Mouse (Mus musculus) CH12.LX (cell line): ENCODE measurements around the gene Cfap77.

Experiments used
- CTCF ChIP-seq, 2 experiments: IDR thresholded peaks in 1 of 2; conservative IDR thresholded peaks in 1 of 2; 2 replicates each; pipeline ENCODE4 v1.5.1; 2011 to 2012; ENCODE audit warnings: low read depth in 2 of 2, low read length in 2 of 2, improper control_type of control experiment in 1 of 2, inconsistent platforms in 1 of 2, mild to moderate bottlenecking in 1 of 2, moderate library complexity in 1 of 2
- ETS1 ChIP-seq: conservative IDR thresholded peaks from 2 replicates; pipeline ENCODE4 v1.6.1; 2012; ENCODE audit warnings: low read depth, mild to moderate bottlenecking, inconsistent platforms, low read length, improper control_type of control experiment, moderate library complexity
- GABPA ChIP-seq: IDR thresholded peaks from 2 replicates; pipeline ENCODE4 v1.6.1; 2012; ENCODE audit warnings: low read depth, low read length, improper control_type of control experiment, inconsistent platforms; ENCODE audit not compliant: insufficient replicate concordance
- HCFC1 ChIP-seq: IDR thresholded peaks from 2 replicates; pipeline ENCODE4 v1.6.1; 2012; ENCODE audit warnings: low read depth, mild to moderate bottlenecking, inconsistent platforms, low read length, improper control_type of control experiment
- NRF1 ChIP-seq: IDR thresholded peaks from 2 replicates; pipeline ENCODE4 v1.6.1; 2014; ENCODE audit warnings: low read depth, mild to moderate bottlenecking, inconsistent platforms, low read length, improper control_type of control experiment, moderate library complexity
- POLR2A ChIP-seq: IDR thresholded peaks from 2 replicates; pipeline ENCODE4 v1.6.1; 2011; ENCODE audit warnings: low read depth, mild to moderate bottlenecking, improper control_type of control experiment, low read length
- POLR2AphosphoS2 ChIP-seq: IDR thresholded peaks from 2 replicates; pipeline ENCODE4 v1.6.1; 2011; ENCODE audit warnings: low read depth, low read length, improper control_type of control experiment
- RAD21 ChIP-seq: IDR thresholded peaks from 2 replicates; pipeline ENCODE4 v1.6.1; 2011; ENCODE audit warnings: low read depth, mild to moderate bottlenecking, low read length, improper control_type of control experiment, moderate library complexity
- SIN3A ChIP-seq: IDR thresholded peaks from 2 replicates; pipeline ENCODE4 v1.6.1; 2012; ENCODE audit warnings: low read length, improper control_type of control experiment, inconsistent platforms
- USF1 ChIP-seq: IDR thresholded peaks from 2 replicates; pipeline ENCODE4 v1.6.1; 2014; ENCODE audit warnings: low read depth, mild to moderate bottlenecking, inconsistent platforms, low read length, improper control_type of control experiment
- ZC3H11A ChIP-seq: IDR thresholded peaks from 2 replicates; pipeline ENCODE4 v1.6.1; 2012; ENCODE audit warnings: low read depth, mild to moderate bottlenecking, inconsistent platforms, low read length, improper control_type of control experiment
- ZMIZ1 ChIP-seq: IDR thresholded peaks from 2 replicates; pipeline ENCODE4 v1.6.1; 2012; ENCODE audit warnings: low read depth, mild to moderate bottlenecking, inconsistent platforms, low read length, improper control_type of control experiment
- ZNF384 ChIP-seq: IDR thresholded peaks from 2 replicates; pipeline ENCODE4 v1.6.1; 2012; ENCODE audit warnings: low read depth, low read length, improper control_type of control experiment, inconsistent platforms

DNA sequence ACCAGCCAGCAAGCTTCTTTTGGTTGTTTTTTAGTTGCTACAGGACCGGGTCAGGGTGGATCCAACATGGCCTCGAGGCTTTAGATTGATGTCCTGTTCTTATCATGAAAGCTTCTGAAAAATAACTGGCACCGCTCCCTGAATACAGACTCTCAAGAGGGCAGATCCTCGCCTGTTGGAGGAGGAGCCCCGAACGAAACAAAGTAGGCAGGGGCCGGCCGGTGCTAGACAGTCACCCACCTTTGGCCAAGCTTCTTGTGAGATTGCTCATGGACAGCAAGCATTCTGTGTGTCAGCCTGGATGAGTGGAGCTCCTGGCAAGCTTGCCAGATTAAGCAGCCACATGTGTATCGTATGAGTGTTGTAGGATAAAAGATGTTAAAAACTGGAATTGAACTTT lies 150.1 kb downstream of the Cfap77 start:
- TF ChIP-seq ZMIZ1 (no peak), ZC3H11A (no peak), HCFC1 (no peak), POLR2A (no peak), NRF1 (no peak), ETS1 (no peak), CTCF (conservative IDR thresholded peaks at IDR 0.05 in 1 of 2, IDR thresholded peaks at IDR 0.05 in 1 of 2; ENCODE audit: low read depth in 2 of 2, low read length in 2 of 2) (no peak), ZNF384 (no peak), POLR2AphosphoS2 (no peak), SIN3A (no peak), GABPA (no peak), RAD21 (no peak), USF1 (no peak)
